Mouse (Mus musculus) adrenal gland, postnatal 4 days (tissue): Measurements from ENCODE around the gene Brwd1. TPM values are rescaled to one million over a fixed set of nuclear protein-coding genes. Genes with fewer than 3 reads are reported as not detected.
"Not testable (repeated sequence)": the region's sequence is repeated elsewhere in the genome, so short reads cannot be mapped to it uniquely, and the experiment has no call there.

ENCODE experiments used
- DNase-seq, 2 experiments: peaks; one replicate each; pipeline ENCODE4 v3.0.0; 2021 to 2022; ENCODE audit warnings: low spot score in 2 of 2, mixed read lengths in 2 of 2
- long read RNA-seq, 2 experiments: library from polyadenylated mRNA; stranded (forward); transcript quantifications; one replicate each; pipeline ENCODE4 v2.0.0; 2021
- total RNA-seq, 2 experiments: library from RNA; stranded (reverse); gene quantifications; 2 replicates each; pipeline ENCODE4 v1.2.3; 2021

Gene Brwd1
- total RNA-seq, result 100 to 1,000 TPM in 1 of 2 experiments, 10 to 100 TPM in 1; 83.2 to 103 TPM
- long read RNA-seq, experiment 1, transcript Brwd1-203 (5 exons, 2,382 nt), result major isoform, 13 of 13 reads
- long read RNA-seq, experiment 1, partial matches to known transcripts, result 0 of 13 reads
- long read RNA-seq, experiment 1, other reads (novel, unspliced or antisense), result 0 of 13 reads
- long read RNA-seq, experiment 2, transcript Brwd1-203 (5 exons, 2,382 nt), result major isoform, 30 of 41 reads
- long read RNA-seq, experiment 2, partial matches to known transcripts, result 5 of 41 reads
- long read RNA-seq, experiment 2, other reads (novel, unspliced or antisense), result 6 of 41 reads

- DNase-seq, result peak; percentile 72 to 83
Measured at GRCm38 (mm10) chr16:96082301-96083178, at the start of gene Brwd1. Brwd1 (minus strand) TSS chr16:96082526.

- no peak for DNase-seq
Measured at GRCm38 (mm10) chr16:96128466-96128865, 46.1 kb upstream of the Brwd1 start.

GRCm38 (mm10) chr16:96127657-96128344, 45.5 kb upstream of the Brwd1 start, which contains the start of gene Hmgn1:
Hmgn1 (minus strand) TSS chr16:96127729.
- DNase-seq, result peak; percentile 89 to 94

GRCm38 (mm10) chr16:96127288-96127656, 44.9 kb upstream of the Brwd1 start:
- no peak for DNase-seq

GRCm38 (mm10) chr16:96126684-96127171, 44.4 kb upstream of the Brwd1 start:
- DNase-seq, result no peak

- no peak for DNase-seq
Measured at GRCm38 (mm10) chr16:96120022-96120623, 37.8 kb upstream of the Brwd1 start.

- no peak for DNase-seq
Measured at GRCm38 (mm10) chr16:96114729-96115128, 32.4 kb upstream of the Brwd1 start.

GRCm38 (mm10) chr16:96112769-96113168, 30.4 kb upstream of the Brwd1 start:
- no peak for DNase-seq

GRCm38 (mm10) chr16:96110655-96111345, 28.5 kb upstream of the Brwd1 start:
- DNase-seq, result no peak

- DNase-seq, result no peak
Measured at GRCm38 (mm10) chr16:96109673-96110072, 27.3 kb upstream of the Brwd1 start.

- DNase-seq, result no peak
Measured at GRCm38 (mm10) chr16:96103036-96103435, 20.7 kb upstream of the Brwd1 start.

- DNase-seq, result not testable (repeated sequence)
Measured at GRCm38 (mm10) chr16:96097811-96098210, 15.5 kb upstream of the Brwd1 start.

GRCm38 (mm10) chr16:96095966-96096365, 13.6 kb upstream of the Brwd1 start:
- DNase-seq, result no peak

GRCm38 (mm10) chr16:96091515-96092504, 9.5 kb upstream of the Brwd1 start:
- DNase-seq, result no peak

- no peak for DNase-seq
Measured at GRCm38 (mm10) chr16:96088120-96088519, 5.8 kb upstream of the Brwd1 start.

- no peak for DNase-seq
Measured at GRCm38 (mm10) chr16:96087436-96087835, 5.1 kb upstream of the Brwd1 start.

GRCm38 (mm10) chr16:96087001-96087400, 4.7 kb upstream of the Brwd1 start:
- no peak for DNase-seq

GRCm38 (mm10) chr16:96085597-96085996, 3.3 kb upstream of the Brwd1 start:
- DNase-seq, result no peak

- DNase-seq, result no peak
Measured at GRCm38 (mm10) chr16:96083179-96083646, 887 bp upstream of the Brwd1 start.
